Mouse (Mus musculus): ENCODE results near the gene Grk6.
"Not testable (repeated sequence)": the region's sequence is repeated elsewhere in the genome, so short reads cannot be mapped to it uniquely, and the experiment has no call there.

Gene Grk6

DNA sequence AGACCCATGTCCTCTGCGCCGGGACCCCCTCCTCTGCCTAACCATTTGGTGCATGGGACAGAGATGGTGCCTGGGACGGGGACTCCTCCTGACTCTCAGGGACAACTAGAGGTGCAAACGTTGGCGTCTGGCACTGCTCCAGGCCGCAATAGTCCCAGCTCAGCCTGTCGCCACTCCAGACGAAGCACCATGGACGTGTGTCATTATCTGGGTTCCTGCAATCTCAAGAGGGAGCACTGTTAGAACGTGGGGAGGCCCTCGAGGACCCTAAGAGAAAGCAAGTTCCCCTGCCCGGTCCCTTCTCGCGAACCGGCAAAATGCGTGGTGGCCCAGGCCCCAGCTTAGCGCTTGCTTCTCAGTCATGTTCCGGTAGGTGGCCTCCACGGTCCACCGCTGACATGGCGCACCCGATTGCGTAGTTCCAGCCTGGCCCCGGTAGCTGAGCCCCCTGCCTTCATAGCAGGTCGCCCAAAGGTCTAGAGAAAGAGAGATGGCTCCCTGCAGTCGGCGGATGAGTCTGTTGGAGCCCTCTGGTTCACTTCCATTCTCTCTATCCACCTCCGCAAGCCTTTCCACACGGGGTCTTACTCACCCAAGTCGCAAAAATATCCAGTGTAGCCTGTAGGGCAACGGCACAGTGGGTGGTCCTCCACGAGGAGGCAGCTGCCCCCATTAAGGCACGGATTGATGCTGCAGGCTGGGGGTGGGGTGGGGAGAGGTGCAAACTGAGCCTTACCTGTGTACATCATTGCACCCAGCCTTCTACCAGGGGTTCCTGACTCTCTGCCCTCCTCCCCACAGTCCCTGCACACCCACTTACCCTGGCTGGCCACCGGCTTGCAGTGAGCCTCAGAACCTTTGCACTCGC lies 23.7 kb upstream of the Grk6 start:
- DNase-seq (ENCODE audit: low read depth in 1 of 2, low spot score in 2 of 2) = peak in 1 of 2 experiments; percentile 62

- DNase-seq (ENCODE audit: low read depth in 1 of 2, low spot score in 2 of 2) = no peak
These were observed 18.3 kb upstream of the Grk6 start, which contains the start of gene F12 for GRCm38 (mm10) chr13:55426613-55427012. Gene F12 (minus strand): TSS chr13:55426793.

DNA sequence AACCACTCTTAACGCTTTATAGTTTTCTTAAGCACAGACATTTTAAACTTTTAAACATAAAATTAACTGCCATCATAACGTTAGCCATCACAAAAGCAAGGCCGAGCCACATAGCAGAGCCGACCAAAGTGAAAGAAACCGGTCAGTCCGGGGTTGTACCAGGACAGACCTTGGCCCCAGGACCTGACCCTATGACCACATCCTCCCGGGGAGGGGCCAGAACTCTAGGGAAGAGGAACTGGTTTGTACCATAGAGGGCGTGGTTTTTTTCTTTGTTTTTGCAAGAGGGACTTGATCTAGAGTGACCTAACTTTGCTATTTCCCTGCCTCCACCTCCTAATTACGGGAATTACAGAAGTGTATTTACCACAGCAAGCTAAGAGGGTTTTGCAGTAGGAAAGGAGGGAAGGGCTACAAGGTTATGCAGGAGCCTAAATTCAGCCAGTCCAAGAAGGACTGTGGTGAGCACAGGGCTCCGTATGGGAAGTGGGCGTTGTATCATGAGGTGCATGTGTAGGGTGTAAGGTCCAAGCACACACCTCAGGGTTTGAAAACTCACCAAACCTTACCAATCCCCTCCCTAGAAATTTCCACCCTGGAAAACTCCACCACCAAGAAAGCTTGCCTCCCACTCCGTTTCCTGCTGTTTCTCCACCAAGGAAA lies 15.5 kb upstream of the Grk6 start:
- peak; percentile 73 to 77 for DNase-seq (ENCODE audit: low read depth in 1 of 2, low spot score in 2 of 2)

DNA sequence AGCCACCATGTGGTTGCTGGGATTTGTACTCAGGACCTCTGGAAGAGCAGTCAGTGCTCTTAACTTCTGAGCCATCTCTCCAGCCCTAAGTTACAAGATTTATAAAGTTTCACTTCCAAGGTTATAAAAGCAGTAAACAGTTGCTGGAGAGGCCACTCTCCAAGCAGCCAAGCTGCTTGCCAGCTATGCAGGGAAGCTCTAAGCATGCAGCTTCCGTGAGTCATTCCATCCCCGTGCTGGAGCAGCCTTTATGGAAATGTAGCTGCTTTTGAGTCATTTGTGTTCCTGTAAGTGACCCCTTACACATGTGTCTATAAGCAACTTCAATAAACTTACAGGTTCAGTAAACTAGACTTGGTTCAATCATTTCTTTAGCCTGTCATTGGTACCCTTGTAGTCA lies 14.3 kb upstream of the Grk6 start:
- no peak for DNase-seq (ENCODE audit: low read depth in 1 of 2, low spot score in 2 of 2)

DNA sequence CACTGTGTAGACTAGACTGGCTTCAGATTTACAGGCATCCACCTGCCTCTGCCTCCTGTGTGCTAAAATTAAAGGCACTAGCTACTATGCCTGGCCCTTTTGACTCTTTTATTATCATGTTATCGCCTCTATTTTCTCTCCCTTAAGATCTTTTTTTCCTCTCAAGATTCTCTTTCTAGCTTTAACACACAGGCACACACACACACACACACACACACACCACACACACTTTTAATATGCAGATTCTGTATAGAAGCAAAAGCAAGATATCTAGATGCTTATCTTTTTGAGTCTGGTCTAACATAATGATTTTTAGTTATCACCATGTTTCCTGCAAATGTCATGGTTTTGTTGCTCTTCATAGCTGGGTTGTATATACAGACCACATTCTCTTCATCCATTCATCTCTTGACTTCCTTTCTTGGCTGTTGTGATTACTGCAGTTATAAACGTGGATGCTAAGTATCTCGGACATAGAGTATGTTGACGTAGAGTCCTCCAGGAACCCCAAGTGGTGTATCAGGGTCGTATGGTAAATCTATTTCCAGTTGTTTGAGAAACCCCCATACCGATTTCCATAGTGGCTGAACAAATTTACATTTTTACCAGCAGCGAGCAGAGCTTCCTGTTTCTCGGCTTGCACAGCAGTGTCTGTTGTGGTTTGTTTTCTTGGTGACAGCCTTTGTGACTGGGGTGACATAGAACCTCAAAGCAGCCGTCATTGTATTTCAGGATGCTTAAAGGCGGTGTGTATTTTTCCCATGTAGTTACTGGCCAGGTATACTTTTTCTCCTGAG lies 12.8 kb upstream of the Grk6 start:
- DNase-seq (ENCODE audit: low read depth in 1 of 2, low spot score in 2 of 2) = peak in 1 of 2 experiments; percentile 40

DNA sequence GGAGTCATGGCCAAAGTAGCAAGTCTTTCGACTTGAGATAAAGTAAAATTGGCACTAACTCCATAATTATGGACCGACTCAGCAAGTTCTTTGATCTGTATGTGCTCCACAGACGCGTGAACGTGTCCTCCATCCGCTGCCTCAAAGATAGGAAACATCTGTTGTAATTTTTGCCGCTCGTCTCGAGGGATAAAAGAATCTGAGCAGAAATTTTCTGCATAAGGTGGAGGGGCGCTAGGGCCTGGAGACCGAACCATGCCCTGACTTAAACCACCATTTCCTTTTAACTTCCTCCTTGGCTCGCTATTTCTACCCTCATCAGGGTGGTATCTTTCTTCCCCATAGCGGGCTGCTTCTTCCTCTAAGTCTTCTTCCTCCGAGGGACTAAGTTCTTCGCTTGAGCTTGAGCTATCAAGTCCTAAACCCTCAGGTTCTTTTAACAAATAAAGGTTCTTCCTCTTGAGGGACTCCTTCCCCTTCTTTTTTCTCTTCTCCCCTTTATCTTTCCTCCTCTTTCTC lies 7.7 kb upstream of the Grk6 start:
- DNase-seq (ENCODE audit: low read depth in 1 of 2, low spot score in 2 of 2) = not testable (repeated sequence)

GRCm38 (mm10) chr13:55443799-55444285 lies 1.0 kb upstream of the Grk6 start:
- no peak for DNase-seq (ENCODE audit: low read depth in 1 of 2, low spot score in 2 of 2)

DNA sequence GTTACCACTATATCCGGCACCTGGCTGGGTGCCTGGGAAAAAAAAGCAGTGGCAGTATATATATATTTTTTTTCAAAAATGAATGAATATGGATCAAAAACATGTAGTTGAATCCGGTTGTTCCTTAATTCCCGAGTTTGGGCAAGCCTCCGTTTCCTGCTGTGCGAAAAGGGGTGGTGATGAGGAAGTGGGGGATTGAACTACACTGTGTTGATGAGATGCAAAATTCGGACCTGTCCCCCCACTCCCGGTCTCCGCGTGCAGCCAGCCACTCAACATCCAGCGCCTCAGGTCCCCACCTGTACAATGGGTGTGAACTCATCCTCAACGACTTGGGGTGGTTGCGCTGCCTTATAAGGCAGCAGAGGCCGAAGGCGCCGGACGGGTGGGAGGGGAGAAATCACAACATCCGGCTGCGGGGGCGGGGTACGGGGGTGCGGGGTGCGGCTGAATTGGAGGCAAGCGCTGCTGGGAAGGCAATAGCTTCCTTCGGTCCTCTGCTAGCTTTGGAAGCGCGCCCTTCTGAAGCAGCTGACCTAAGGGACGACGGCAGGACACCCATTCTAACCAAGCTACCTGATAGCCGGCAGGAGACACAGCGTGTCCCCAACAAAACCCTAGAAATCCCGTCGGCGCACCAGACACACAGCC lies 461 bp upstream of the Grk6 start:
- no peak for DNase-seq (ENCODE audit: low read depth in 1 of 2, low spot score in 2 of 2)

DNA sequence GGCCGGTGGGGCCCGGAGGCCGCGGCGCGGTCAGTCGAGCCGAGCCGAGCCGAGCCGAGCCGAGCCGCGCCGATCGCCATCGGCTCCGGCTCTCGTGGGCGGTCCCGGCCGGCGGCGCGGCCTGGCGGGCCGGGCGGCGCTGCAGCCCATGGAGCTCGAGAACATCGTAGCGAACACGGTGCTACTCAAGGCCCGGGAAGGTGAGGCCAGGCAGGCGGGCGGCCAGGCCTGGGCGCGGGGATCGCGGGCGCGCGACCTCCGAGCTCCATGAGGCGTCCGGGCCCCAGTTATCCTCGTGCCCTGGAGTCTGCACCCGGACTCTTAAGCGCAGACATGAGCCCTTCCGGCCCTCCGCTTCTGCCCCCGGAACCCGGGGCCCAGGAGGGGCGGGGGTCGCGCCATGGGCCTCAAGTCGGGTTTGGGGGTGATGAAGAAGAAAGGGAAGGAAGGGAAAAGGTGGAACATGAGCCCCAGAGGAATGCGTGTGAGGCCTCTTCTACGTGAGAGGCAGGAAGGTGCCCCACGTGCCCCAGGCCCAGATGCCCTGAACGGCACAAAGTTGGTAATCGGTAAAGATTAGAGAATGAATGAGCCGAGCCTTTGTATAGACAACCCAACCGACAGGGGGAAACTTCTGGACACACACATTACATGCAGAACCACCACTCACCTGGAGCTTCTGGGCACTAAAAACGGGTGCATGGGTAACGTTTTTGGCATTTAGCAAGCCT lies 654 bp downstream of the Grk6 start:
- DNase-seq (ENCODE audit: low read depth in 1 of 2, low spot score in 2 of 2) = no peak

- no peak for DNase-seq (ENCODE audit: low read depth in 1 of 2, low spot score in 2 of 2)
These were observed 1.7 kb downstream of the Grk6 start for GRCm38 (mm10) chr13:55446483-55447105.

DNA sequence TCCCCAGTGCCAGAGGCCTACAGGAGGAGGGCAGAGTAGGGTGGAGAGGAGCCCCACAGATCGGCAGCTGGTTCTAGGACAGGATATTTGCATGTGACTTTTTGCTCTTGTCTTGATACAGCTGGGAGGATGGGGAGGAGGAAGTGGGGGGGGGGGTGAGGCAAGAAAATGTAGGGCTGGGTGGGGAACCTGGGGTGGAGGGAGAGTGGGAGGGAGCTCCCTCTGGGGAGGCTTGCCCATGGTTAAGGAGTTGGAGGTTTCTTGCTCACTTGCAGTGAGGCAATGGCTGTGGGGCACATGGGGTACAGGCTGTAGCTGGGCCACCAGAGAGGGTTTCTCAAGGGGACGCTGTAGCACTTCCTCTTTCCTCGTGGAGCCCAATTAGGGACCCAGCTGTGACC lies 2.7 kb downstream of the Grk6 start:
- peak; percentile 77 to 79 for DNase-seq (ENCODE audit: low read depth in 1 of 2, low spot score in 2 of 2)

- DNase-seq (ENCODE audit: low read depth in 1 of 2, low spot score in 2 of 2) = no peak
These were observed 3.3 kb downstream of the Grk6 start for GRCm38 (mm10) chr13:55448131-55448530.

GRCm38 (mm10) chr13:55449205-55449604 lies 4.3 kb downstream of the Grk6 start:
- no peak for DNase-seq (ENCODE audit: low read depth in 1 of 2, low spot score in 2 of 2)

DNA sequence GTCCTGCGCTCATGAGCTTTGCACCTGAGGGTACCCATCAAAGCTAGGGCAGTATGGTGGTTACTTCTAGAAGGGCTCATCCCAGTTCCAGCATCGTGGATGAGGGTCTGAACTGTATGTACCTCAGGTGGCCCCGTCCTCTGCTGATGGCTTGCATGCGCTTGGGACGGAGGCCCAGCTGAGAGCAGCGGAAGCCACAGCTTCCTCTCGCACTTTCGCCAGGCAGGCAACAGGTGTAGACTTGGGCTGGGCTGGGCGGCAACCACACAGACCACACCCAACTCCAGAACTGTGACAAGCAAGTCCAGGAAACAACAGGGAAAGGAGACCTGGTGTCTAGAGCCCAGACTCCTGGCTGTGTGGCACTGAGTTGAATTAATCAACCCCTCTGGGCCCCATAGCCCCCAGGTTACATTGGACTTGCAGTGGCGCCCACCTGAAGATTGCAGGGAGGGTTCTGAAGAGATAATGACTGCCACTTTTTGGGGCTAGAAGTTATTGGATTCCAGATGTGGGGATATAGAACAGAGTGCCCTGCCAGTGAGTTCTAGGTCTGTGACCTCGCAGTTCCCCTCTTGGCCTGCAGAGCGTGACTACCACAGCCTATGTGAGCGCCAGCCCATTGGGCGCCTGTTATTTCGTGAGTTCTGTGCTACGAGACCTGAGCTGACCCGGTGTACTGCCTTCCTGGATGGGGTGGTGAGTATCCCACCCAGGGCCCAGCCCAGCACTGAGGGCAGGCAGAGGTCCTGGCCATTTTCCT lies 5.0 kb downstream of the Grk6 start:
- no peak for DNase-seq (ENCODE audit: low read depth in 1 of 2, low spot score in 2 of 2)

GRCm38 (mm10) chr13:55450511-55450980 lies 5.7 kb downstream of the Grk6 start:
- no peak for DNase-seq (ENCODE audit: low read depth in 1 of 2, low spot score in 2 of 2)

DNA sequence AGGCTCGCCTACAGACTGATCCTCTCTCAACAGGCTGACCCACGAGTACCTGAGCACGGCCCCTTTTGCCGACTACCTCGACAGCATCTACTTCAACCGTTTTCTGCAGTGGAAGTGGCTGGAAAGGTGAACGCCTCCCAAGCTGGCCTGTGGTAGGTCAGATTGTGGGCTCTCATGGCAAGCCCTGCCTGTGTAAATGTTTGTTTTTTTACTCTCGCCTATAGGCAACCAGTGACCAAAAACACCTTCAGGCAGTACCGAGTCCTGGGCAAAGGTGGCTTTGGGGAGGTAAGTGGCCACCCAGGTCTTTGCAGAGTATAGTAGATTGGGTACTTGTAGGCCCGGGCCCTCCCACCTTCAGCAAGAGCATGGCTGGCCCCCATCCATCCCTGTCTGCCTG lies 6.4 kb downstream of the Grk6 start:
- DNase-seq (ENCODE audit: low read depth in 1 of 2, low spot score in 2 of 2) = no peak

DNA sequence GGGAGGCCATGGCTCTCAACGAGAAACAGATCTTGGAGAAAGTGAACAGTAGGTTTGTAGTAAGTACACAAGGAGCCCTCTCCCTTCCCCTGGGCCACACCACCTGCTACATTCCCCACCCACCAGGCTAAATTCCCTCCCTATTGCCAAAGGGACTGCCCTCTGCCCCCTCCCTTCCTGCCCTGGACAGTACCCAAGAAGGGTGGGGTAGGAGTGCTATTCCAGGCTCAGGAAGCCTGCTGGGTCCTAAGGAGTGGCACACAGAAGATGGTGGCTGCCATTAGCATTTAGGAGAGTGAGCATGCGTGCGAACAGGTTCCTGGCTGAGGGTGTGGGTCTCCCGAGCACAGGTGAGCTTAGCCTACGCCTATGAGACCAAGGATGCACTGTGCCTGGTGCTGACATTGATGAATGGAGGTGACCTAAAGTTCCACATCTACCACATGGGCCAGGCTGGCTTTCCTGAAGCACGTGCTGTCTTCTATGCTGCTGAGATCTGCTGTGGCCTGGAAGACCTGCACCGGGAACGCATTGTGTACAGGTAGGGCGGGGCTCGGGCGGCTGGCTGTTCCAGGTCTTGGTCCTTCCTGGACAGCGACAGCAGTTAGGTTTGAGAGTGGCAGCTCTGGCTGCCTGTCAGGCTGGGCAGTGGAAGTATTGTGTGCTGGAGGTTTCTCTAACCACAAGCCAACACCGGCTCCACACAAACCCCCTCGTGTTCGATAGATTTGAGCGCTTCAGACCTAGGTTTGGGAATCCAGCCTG lies 7.1 kb downstream of the Grk6 start:
- DNase-seq (ENCODE audit: low read depth in 1 of 2, low spot score in 2 of 2) = no peak

DNA sequence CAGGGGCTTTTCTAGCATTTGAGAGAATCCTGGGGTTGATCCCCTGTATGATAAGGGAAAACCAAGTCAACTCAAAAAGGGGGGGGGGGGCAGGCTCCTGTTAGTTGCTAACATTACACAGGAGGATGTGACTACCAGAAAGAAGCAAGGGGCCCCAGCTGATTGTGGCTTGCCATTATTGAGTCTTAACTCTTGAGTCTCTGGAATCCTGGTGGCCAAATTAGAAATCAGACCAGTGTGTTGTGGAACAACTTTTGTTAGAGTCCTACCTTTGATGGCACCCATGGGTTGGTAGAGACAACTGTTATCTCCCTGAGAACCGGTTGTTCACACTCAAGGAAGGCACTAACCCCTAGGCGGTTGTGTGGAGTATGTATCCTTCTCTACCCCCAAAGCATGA lies 18.1 kb downstream of the Grk6 start:
- DNase-seq (ENCODE audit: low read depth in 1 of 2, low spot score in 2 of 2) = no peak

Measured in monocyte, adult 2 months (primary cell).